Mouse (Mus musculus) C2C12 (cell line): Measurements from ENCODE around the gene Ric8b. TPM values are rescaled to one million over a fixed set of nuclear protein-coding genes. Genes with fewer than 3 reads are reported as not detected.
A peak's percentile ranks its signal among the peaks of the same experiment; 100 is the strongest.

Experiments used
- H3K27me3 ChIP-seq: one replicate; pipeline ENCODE4 v1.6.1; 2011; ENCODE audit not compliant: control insufficient read depth, insufficient read depth, insufficient read length
- H3K36me3 ChIP-seq: one replicate; pipeline ENCODE4 v1.6.1; 2011; ENCODE audit not compliant: control insufficient read depth, insufficient read depth
- H3K4me3 ChIP-seq: one replicate; pipeline ENCODE4 v1.5.1; 2011; ENCODE audit warnings: mild to moderate bottlenecking, control low read depth; ENCODE audit not compliant: poor library complexity, insufficient read depth, severe bottlenecking
- H3K79me2 ChIP-seq: one replicate; pipeline ENCODE4 v1.6.1; 2011; ENCODE audit not compliant: control insufficient read depth, insufficient read depth
- H3K79me3 ChIP-seq: one replicate; pipeline ENCODE4 v1.6.1; 2011; ENCODE audit warnings: low read depth, control low read depth
- H3ac ChIP-seq: one replicate; pipeline ENCODE3; 2011; ENCODE audit warnings: low read depth; ENCODE audit not compliant: control insufficient read depth, insufficient read length
- CEBPB ChIP-seq: IDR thresholded peaks from one replicate; pipeline ENCODE4 v1.6.1; 2011; ENCODE audit warnings: low read depth, mild to moderate bottlenecking, control low read depth, moderate library complexity
- CTCF ChIP-seq: IDR thresholded peaks from one replicate; pipeline ENCODE4 v1.5.1; 2011; ENCODE audit not compliant: control insufficient read depth, insufficient read depth, insufficient read length
- FOSL1 ChIP-seq: IDR thresholded peaks from one replicate; pipeline ENCODE4 v1.8.0; 2011; ENCODE audit warnings: mild to moderate bottlenecking, low read length; ENCODE audit not compliant: poor library complexity, insufficient read depth, severe bottlenecking
- MAX ChIP-seq: IDR thresholded peaks from one replicate; pipeline ENCODE4 v1.6.1; 2011; ENCODE audit warnings: mild to moderate bottlenecking, control low read depth
- MYOD1 ChIP-seq: IDR thresholded peaks from one replicate; pipeline ENCODE4 v1.6.1; 2011; ENCODE audit warnings: low read depth; ENCODE audit not compliant: control insufficient read depth, insufficient read length
- MYOG ChIP-seq: IDR thresholded peaks from one replicate; pipeline ENCODE4 v1.6.1; 2011; ENCODE audit not compliant: control insufficient read depth, insufficient read length; ENCODE audit errors: extremely low read depth
- USF1 ChIP-seq: IDR thresholded peaks from one replicate; pipeline ENCODE4 v1.6.1; 2011; ENCODE audit warnings: low read depth, mild to moderate bottlenecking, control low read depth, moderate library complexity
- polyA plus RNA-seq: library from polyadenylated mRNA; unstranded; fragments of >200 nt; fragmentation: generic; extraction: Trizol; gene quantifications from one replicate; pipeline ENCODE4 v1.2.1, GENCODE M21; 2012; ENCODE audit warnings: missing spikeins

Gene Ric8b
- polyA plus RNA-seq, 1 experiment, result 6.4 TPM

DNA sequence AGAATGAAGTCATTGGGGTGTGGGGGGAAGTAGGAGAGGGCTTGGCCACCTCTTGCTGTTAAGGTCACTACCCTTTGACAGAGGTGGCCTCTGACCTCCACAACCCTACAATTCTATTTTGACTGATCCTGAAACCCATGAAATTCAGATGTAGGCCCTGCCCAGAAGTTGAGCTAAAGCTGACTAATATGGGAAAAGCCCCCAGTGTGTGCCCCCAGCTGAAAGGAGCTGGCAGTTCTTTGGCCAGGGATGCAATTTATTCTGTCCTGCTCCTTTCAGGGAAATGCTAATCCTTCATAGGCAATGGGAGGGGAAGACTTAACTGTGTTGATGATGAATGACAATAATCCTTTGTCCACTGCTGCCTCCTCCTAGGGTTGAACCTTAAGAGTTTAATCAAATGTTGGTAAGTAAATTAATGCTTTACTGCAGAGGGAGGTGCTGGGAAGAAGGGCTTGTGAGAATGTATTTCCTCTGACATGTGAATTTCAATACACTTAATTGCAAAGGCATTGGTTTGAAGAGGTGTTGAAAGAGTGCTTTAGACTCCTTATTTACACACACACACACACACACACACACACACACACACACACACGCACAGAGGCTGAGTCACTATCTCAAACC is 6.5 kb upstream of the Ric8b start:
- Histone ChIP-seq H3K79me3 (no peaks in the 10 kb centered on the region), H3K4me3 (no peak overlapping the region), H3K27me3 (no peaks in the 10 kb centered on the region), H3K36me3 (no peaks in the 10 kb centered on the region), H3K79me2 (no peaks in the 10 kb centered on the region), H3ac (no peak overlapping the region)
- TF ChIP-seq CEBPB (no peak), CTCF (no peak), MYOD1 (no peak), MAX (no peak), MYOG (no peak), FOSL1 (no peak), USF1 (no peak)

DNA sequence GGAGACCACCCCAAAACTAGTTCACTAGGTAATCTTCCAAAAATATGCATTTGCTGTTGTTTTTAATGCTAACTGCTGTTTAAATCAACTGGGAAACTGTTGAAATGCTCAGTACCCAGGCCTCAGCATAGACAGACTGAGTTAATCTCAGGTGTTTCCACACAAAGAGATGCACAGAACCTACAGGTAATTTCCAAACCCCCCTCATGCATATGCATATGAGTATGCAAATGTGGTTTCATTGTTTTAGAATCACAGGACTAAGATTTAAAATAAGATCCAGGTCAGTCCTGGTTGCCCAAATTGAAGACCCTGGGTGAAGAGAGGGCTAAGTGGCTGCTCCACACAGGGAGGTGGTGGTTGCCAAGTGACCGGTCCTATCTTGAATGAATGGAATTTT is 4.3 kb upstream of the Ric8b start:
- Histone ChIP-seq H3K79me2 (peaks cover 6% of the 10 kb centered on the region), H3ac (no peak overlapping the region), H3K79me3 (peaks cover 4% of the 10 kb centered on the region), H3K36me3 (no peaks in the 10 kb centered on the region), H3K4me3 (no peak overlapping the region), H3K27me3 (no peaks in the 10 kb centered on the region)
- TF ChIP-seq MYOD1 (no peak), CEBPB (no peak), MAX (no peak), MYOG (no peak)

DNA sequence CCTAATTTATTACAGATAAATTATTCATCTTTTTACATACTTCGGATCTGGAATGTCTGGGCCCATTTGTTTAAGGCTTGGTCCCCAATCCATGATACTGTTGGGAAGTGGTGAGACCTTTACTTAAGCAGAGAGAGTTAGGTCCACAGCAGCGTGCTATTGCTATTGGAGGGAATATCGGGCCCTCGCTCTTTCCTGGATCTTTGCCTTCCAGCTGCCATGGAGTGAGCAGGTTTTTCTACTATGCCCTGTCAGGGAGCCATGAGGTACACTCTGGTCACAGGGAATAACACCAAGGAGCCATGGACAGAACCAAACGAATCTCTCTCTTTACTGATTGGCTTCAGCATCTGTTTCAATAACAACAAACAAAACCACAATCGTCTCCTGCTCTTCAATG is 1.9 kb upstream of the Ric8b start:
- no peaks in the 10 kb centered on the region for H3K27me3 ChIP-seq
- H3K79me2 ChIP-seq, result peaks cover 29% of the 10 kb centered on the region
- no peaks in the 10 kb centered on the region for H3K36me3 ChIP-seq
- H3K4me3 ChIP-seq, result no peak overlapping the region
- TF ChIP-seq CTCF (no peak), CEBPB (no peak), FOSL1 (no peak), MAX (no peak), MYOD1 (no peak), MYOG (no peak), USF1 (no peak)
- peaks cover 27% of the 10 kb centered on the region for H3K79me3 ChIP-seq
- no peak overlapping the region for H3ac ChIP-seq

DNA sequence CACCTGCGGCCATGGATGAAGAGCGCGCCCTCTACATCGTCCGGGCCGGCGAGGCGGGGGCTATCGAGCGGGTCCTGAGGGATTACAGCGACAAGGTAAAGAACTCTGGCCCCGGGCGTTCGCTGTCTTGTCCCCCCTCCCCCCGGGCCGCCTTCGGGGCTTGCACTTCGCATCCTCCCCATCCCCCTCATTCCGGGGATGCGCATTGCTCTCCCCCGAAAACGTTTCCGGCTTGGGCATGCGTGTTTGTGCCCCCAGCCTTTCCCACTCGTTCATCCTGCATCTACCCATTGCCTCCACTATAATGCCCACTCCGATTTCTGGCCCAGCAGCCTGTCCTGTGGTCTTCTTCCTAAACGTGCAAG is 297 bp downstream of the Ric8b start:
- peak overlapping the region; percentile 92 for H3ac ChIP-seq
- H3K79me2 ChIP-seq, result peaks cover 51% of the 10 kb centered on the region
- H3K36me3 ChIP-seq, result no peaks in the 10 kb centered on the region
- TF ChIP-seq CTCF (no peak), MYOG (no peak), USF1 (no peak), FOSL1 (no peak), MYOD1 (no peak), CEBPB (no peak), MAX (no peak)
- no peaks in the 10 kb centered on the region for H3K27me3 ChIP-seq
- H3K4me3 ChIP-seq, result peak overlapping the region; percentile 71
- H3K79me3 ChIP-seq, result peaks cover 41% of the 10 kb centered on the region

DNA sequence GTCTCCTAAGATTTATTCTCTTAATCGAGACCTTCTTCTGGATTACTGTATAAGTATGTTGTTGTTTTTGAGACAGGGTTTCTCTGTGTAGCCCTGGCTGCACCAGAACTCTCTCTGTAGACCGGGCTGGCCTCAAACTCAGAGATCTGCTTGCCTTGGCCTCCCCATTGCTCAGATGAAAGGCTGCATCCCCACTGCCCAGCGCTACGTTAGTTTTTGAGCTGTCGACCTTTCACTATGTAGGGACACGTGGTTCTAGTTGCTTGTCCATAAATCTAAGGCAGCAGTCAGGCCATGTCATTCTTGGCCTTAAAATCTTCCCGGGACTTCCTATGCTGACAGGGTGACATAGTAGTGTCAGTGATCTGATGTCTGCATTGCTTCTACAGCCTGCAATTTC is 8.9 kb downstream of the Ric8b start:
- TF ChIP-seq MYOG, result no peak
- TF ChIP-seq MYOD1, result no peak
- TF ChIP-seq CTCF, result no peak
- TF ChIP-seq FOSL1, result no peak
- no peak for TF ChIP-seq USF1
- TF ChIP-seq CEBPB, result no peak
- no peak for TF ChIP-seq MAX
- peaks cover 21% of the 10 kb centered on the region for H3K79me3 ChIP-seq
- H3K4me3 ChIP-seq, result no peak overlapping the region
- no peaks in the 10 kb centered on the region for H3K27me3 ChIP-seq
- H3K79me2 ChIP-seq, result peaks cover 60% of the 10 kb centered on the region
- peaks cover 17% of the 10 kb centered on the region for H3K36me3 ChIP-seq
- no peak overlapping the region for H3ac ChIP-seq

DNA sequence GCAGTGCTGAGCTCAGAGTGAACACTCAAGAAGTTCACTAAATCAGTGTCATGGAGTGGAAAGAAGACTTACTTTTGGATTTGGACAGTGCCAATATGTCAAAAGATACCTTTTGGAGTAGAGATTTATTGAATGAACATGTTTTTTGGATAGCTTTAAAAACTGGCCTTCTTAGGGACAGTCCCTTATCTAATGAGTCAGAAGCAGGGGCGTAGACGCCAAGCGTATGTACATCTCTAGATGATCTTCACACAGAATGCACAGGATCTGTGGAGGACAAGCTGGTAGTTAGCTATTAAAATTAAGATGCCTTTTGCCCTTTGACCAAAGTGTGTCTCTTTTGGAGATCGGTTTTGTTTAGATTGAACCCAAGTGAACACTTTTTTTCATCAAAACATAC is 9.5 kb downstream of the Ric8b start:
- Histone ChIP-seq H3K79me3 (peaks cover 20% of the 10 kb centered on the region), H3K4me3 (no peak overlapping the region), H3K79me2 (peaks cover 56% of the 10 kb centered on the region), H3K27me3 (no peaks in the 10 kb centered on the region), H3K36me3 (peaks cover 17% of the 10 kb centered on the region), H3ac (no peak overlapping the region)
- TF ChIP-seq MAX (no peak), MYOD1 (no peak), MYOG (no peak), USF1 (no peak), CTCF (no peak), CEBPB (no peak), FOSL1 (no peak)
